Mouse (Mus musculus): ENCODE measurements around the gene Tab1.

- TF ChIP-seq CTCF (IDR thresholded peaks at IDR 0.05; ENCODE audit: borderline replicate concordance, control insufficient read depth, extremely low read depth, insufficient read depth, low read length, poor library complexity), result no peak
- TF ChIP-seq POLR2A (IDR thresholded peaks at IDR 0.05; ENCODE audit: control insufficient read depth, extremely low read depth, insufficient read depth, low read length, poor library complexity), result no peak
Measured at GRCm38 (mm10) chr15:80095596-80095995, 37.3 kb upstream of the Tab1 start.

Measured in thymus, adult 2 months (tissue).